Mouse (Mus musculus) neural tube, embryonic 13.5 days (tissue): ENCODE measurements around the gene Nudt2. TPM values are rescaled to one million over a fixed set of nuclear protein-coding genes. Genes with fewer than 3 reads are reported as not detected.
A peak's percentile ranks its signal among the peaks of the same experiment; 100 is the strongest.

Experiments used
- ATAC-seq: fragments of 200-750 bp; cut with Nextera tagmentation; 2 replicates; pipeline ENCODE4 v1.8.0; 2017; ENCODE audit warnings: low read depth, mild to moderate bottlenecking, moderate TSS enrichment, moderate library complexity
- H3K27ac ChIP-seq: fragments of 300-500 bp; sonication (generic); replicated peaks from 2 replicates; pipeline ENCODE4 v1.5.1; 2015; ENCODE audit warnings: moderate library complexity, mild to moderate bottlenecking, inconsistent platforms
- H3K27me3 ChIP-seq: fragments of 300-500 bp; sonication (generic); 2 replicates; pipeline ENCODE4 v1.6.1; 2015; ENCODE audit warnings: mild to moderate bottlenecking, inconsistent platforms
- H3K36me3 ChIP-seq: fragments of 300-500 bp; sonication (generic); 2 replicates; pipeline ENCODE4 v1.6.1; 2015; ENCODE audit warnings: mild to moderate bottlenecking, inconsistent platforms
- H3K4me1 ChIP-seq: fragments of 300-500 bp; sonication (generic); replicated peaks from 2 replicates; pipeline ENCODE4 v1.6.1; 2015; ENCODE audit warnings: inconsistent platforms
- H3K4me2 ChIP-seq: fragments of 300-500 bp; sonication (generic); 2 replicates; pipeline ENCODE4 v1.6.1; 2015; ENCODE audit warnings: inconsistent platforms, mild to moderate bottlenecking, moderate library complexity
- H3K4me3 ChIP-seq: fragments of 300-500 bp; sonication (generic); 2 replicates; pipeline ENCODE4 v1.5.1; 2015; ENCODE audit warnings: mild to moderate bottlenecking, inconsistent platforms
- H3K9ac ChIP-seq: fragments of 300-500 bp; sonication (generic); 2 replicates; pipeline ENCODE4 v1.6.1; 2015; ENCODE audit warnings: moderate library complexity, mild to moderate bottlenecking, inconsistent platforms
- H3K9me3 ChIP-seq: fragments of 300-500 bp; sonication (generic); 2 replicates; pipeline ENCODE4 v1.6.1; 2016; ENCODE audit warnings: inconsistent platforms
- WGBS: fragments of 180-500 bp; shearing (Covaris S2); methylation state at CpG from one replicate; pipeline ENCODE4 v1.1.7; 2015; 5-methylcytosine and 5-hydroxymethylcytosine counted together
- polyA plus RNA-seq: library from polyadenylated mRNA; unstranded; fragments of >200 nt; fragmentation: Nextera tagmentation; extraction: Ambion mirVana; gene quantifications from 2 replicates; pipeline ENCODE4 v1.2.1, GENCODE M21; 2015

The Nudt2 gene
- polyA plus RNA-seq, 1 experiment from 2014 or later: 62.7 TPM

GRCm38 (mm10) chr4:41526553-41526952 is 61.6 kb downstream of the Nudt2 start:
- H3K4me1 ChIP-seq: peaks cover 52% of the 10 kb centered on the region
- no peak for ATAC-seq
- peak overlapping the region; percentile 51 for H3K9ac ChIP-seq
- H3K36me3 ChIP-seq: peaks cover 15% of the 10 kb centered on the region
- H3K4me2 ChIP-seq: peak overlapping the region; percentile 4; the same call in 1 of the 2 replicates
- H3K4me3 ChIP-seq: no peak overlapping the region
- H3K9me3 ChIP-seq: no peaks in the 10 kb centered on the region
- WGBS: 22% methylated on average over 7 of the region's 7 CpGs
- H3K27me3 ChIP-seq: no peaks in the 10 kb centered on the region
- peak overlapping the region; percentile 57; the same call in 1 of the 2 replicates for H3K27ac ChIP-seq

GRCm38 (mm10) chr4:41527076-41527475 is 62.1 kb downstream of the Nudt2 start:
- H3K27me3 ChIP-seq: no peaks in the 10 kb centered on the region
- H3K36me3 ChIP-seq: peaks cover 10% of the 10 kb centered on the region
- peak overlapping the region; percentile 51 for H3K9ac ChIP-seq
- H3K27ac ChIP-seq: peak overlapping the region; percentile 57
- peaks cover 57% of the 10 kb centered on the region for H3K4me1 ChIP-seq
- no peaks in the 10 kb centered on the region for H3K9me3 ChIP-seq
- 16% methylated on average over 13 of the region's 13 CpGs for WGBS
- ATAC-seq: no peak
- H3K4me2 ChIP-seq: peak overlapping the region; percentile 4; the same call in 1 of the 2 replicates
- H3K4me3 ChIP-seq: no peak overlapping the region

- Histone ChIP-seq H3K4me3 (no peak overlapping the region), H3K36me3 (peaks cover 5% of the 10 kb centered on the region; the same call in 1 of the 2 replicates), H3K9ac (peak overlapping the region; percentile 5; the same call in 1 of the 2 replicates), H3K27me3 (no peaks in the 10 kb centered on the region), H3K4me2 (no peak overlapping the region), H3K4me1 (peaks cover 61% of the 10 kb centered on the region), H3K9me3 (no peaks in the 10 kb centered on the region), H3K27ac (peak overlapping the region; percentile 57; the same call in 1 of the 2 replicates)
- ATAC-seq: peak; percentile 10; the same call in 1 of the 2 replicates
- 10% methylated on average over 8 of the region's 8 CpGs for WGBS
Measured at GRCm38 (mm10) chr4:41527996-41528395, 63.0 kb downstream of the Nudt2 start.

Other genes with a start within 250 kb of the Nudt2 start
- 58.3 and 77.6 TPM in 2 replicates for gene Ubap2, start 190.0 kb upstream of the Nudt2 start, polyA plus RNA-seq
- 78.2 and 78.3 TPM in 2 replicates for gene Dcaf12, start 150.3 kb upstream of the Nudt2 start, polyA plus RNA-seq
- 72.6 and 85.5 TPM in 2 replicates for gene Ubap1, start 116.2 kb upstream of the Nudt2 start, polyA plus RNA-seq
- 2.3 and 2.8 TPM in 2 replicates for gene Kif24, start 264 bp upstream of the Nudt2 start, polyA plus RNA-seq
- 5.7 and 6.5 TPM in 2 replicates for gene AI464131, start 37.9 kb downstream of the Nudt2 start, polyA plus RNA-seq
- 6.8 and 8.7 TPM in 2 replicates for gene 1110017D15Rik, start 52.2 kb downstream of the Nudt2 start, polyA plus RNA-seq
- 14.7 and 18.8 TPM in 2 replicates for gene Fam219a, start 104.4 kb downstream of the Nudt2 start, polyA plus RNA-seq
- 0.87 and 1.0 TPM in 2 replicates for gene Dnaic1, start 104.6 kb downstream of the Nudt2 start, polyA plus RNA-seq
- 79.3 and 81.9 TPM in 2 replicates for gene Enho, start 175.2 kb downstream of the Nudt2 start, polyA plus RNA-seq
- gene Cntfr, start 231.9 kb downstream of the Nudt2 start, polyA plus RNA-seq: 28.9 and 29.7 TPM in 2 replicates
- 53.6 and 60.2 TPM in 2 replicates for gene Il11ra1, start 234.8 kb downstream of the Nudt2 start, polyA plus RNA-seq
- gene Rpp25l, start 248.4 kb downstream of the Nudt2 start, polyA plus RNA-seq: 62.6 and 63.4 TPM in 2 replicates